Mouse (Mus musculus): ENCODE results near the gene Vps16. TPM values are rescaled to one million over a fixed set of nuclear protein-coding genes. Genes with fewer than 3 reads are reported as not detected.

Vps16 gene
- polyA plus RNA-seq, 1 experiment from 2014 or later, result 64.6 TPM

GRCm38 (mm10) chr2:130432157-130432556 is 8.0 kb downstream of the Vps16 start:
- no peak overlapping the region for H3K9ac ChIP-seq (ENCODE audit: low read depth, low read length)
- no peak for ATAC-seq (replicated peaks; ENCODE audit: low FRiP score, low read depth)
- no peak for TF ChIP-seq CTCF (IDR thresholded peaks at IDR 0.05; ENCODE audit: low read depth)
- H3K4me3 ChIP-seq (replicated peaks; ENCODE audit: low read depth, low read length), result no peak overlapping the region
- no peaks in the 10 kb centered on the region for H3K9me3 ChIP-seq (replicated peaks; ENCODE audit: low read length)
- WGBS, result 76% methylated on average over 3 of the region's 3 CpGs
- H3K36me3 ChIP-seq (ENCODE audit: insufficient read depth, low read length), result no peaks in the 10 kb centered on the region
- H3K27me3 ChIP-seq (ENCODE audit: insufficient read depth, low read length), result no peaks in the 10 kb centered on the region
- no peak overlapping the region for H3K4me2 ChIP-seq (ENCODE audit: low read length)
- DNase-seq (ENCODE audit: low spot score), result no peak
- no peak overlapping the region for H3K27ac ChIP-seq
- H3K4me1 ChIP-seq (replicated peaks; ENCODE audit: insufficient read depth, low read length), result no peaks in the 10 kb centered on the region

GRCm38 (mm10) chr2:130433152-130433551 is 9.0 kb downstream of the Vps16 start:
- H3K27ac ChIP-seq, result no peak overlapping the region
- H3K4me3 ChIP-seq (replicated peaks; ENCODE audit: low read depth, low read length), result no peak overlapping the region
- 19% methylated on average over 4 of the region's 4 CpGs for WGBS
- H3K9ac ChIP-seq (ENCODE audit: low read depth, low read length), result no peak overlapping the region
- DNase-seq (ENCODE audit: low spot score), result peak; percentile 72
- H3K27me3 ChIP-seq (ENCODE audit: insufficient read depth, low read length), result no peaks in the 10 kb centered on the region
- TF ChIP-seq CTCF (IDR thresholded peaks at IDR 0.05; ENCODE audit: low read depth), result peak; percentile 74
- ATAC-seq (replicated peaks; ENCODE audit: low FRiP score, low read depth), result no peak
- H3K4me1 ChIP-seq (replicated peaks; ENCODE audit: insufficient read depth, low read length), result no peaks in the 10 kb centered on the region
- H3K4me2 ChIP-seq (ENCODE audit: low read length), result no peak overlapping the region
- no peaks in the 10 kb centered on the region for H3K9me3 ChIP-seq (replicated peaks; ENCODE audit: low read length)
- peaks cover 6% of the 10 kb centered on the region; the same call in 1 of the 2 replicates for H3K36me3 ChIP-seq (ENCODE audit: insufficient read depth, low read length)

- no peak overlapping the region for H3K9ac ChIP-seq (ENCODE audit: low read depth, low read length)
- H3K4me2 ChIP-seq (ENCODE audit: low read length), result no peak overlapping the region
- no peak overlapping the region for H3K27ac ChIP-seq
- no peak for TF ChIP-seq CTCF (IDR thresholded peaks at IDR 0.05; ENCODE audit: low read depth)
- no peaks in the 10 kb centered on the region for H3K9me3 ChIP-seq (replicated peaks; ENCODE audit: low read length)
- 100% methylated on average over 1 of the region's 1 CpGs for WGBS
- DNase-seq (ENCODE audit: low spot score) (no peak), ATAC-seq (replicated peaks; ENCODE audit: low FRiP score, low read depth) (no peak)
- H3K27me3 ChIP-seq (ENCODE audit: insufficient read depth, low read length), result no peaks in the 10 kb centered on the region
- H3K4me3 ChIP-seq (replicated peaks; ENCODE audit: low read depth, low read length), result no peak overlapping the region
- H3K36me3 ChIP-seq (ENCODE audit: insufficient read depth, low read length), result peaks cover 38% of the 10 kb centered on the region
- H3K4me1 ChIP-seq (replicated peaks; ENCODE audit: insufficient read depth, low read length), result no peaks in the 10 kb centered on the region
These were observed 12.6 kb downstream of the Vps16 start for GRCm38 (mm10) chr2:130436769-130437168.

GRCm38 (mm10) chr2:130438861-130439260 is 14.7 kb downstream of the Vps16 start:
- no peak for DNase-seq (ENCODE audit: low spot score)

GRCm38 (mm10) chr2:130439840-130440480 is 15.8 kb downstream of the Vps16 start:
- DNase-seq (ENCODE audit: low spot score), result no peak
- no peak overlapping the region for H3K9ac ChIP-seq (ENCODE audit: low read depth, low read length)
- peaks cover 47% of the 10 kb centered on the region for H3K36me3 ChIP-seq (ENCODE audit: insufficient read depth, low read length)
- H3K4me3 ChIP-seq (replicated peaks; ENCODE audit: low read depth, low read length), result no peak overlapping the region
- no peaks in the 10 kb centered on the region for H3K9me3 ChIP-seq (replicated peaks; ENCODE audit: low read length)
- WGBS, result 90% methylated on average over 4 of the region's 4 CpGs
- TF ChIP-seq CTCF (IDR thresholded peaks at IDR 0.05; ENCODE audit: low read depth), result no peak
- H3K4me1 ChIP-seq (replicated peaks; ENCODE audit: insufficient read depth, low read length), result no peaks in the 10 kb centered on the region
- ATAC-seq (replicated peaks; ENCODE audit: low FRiP score, low read depth), result no peak
- H3K27ac ChIP-seq, result no peak overlapping the region
- no peak overlapping the region for H3K4me2 ChIP-seq (ENCODE audit: low read length)
- H3K27me3 ChIP-seq (ENCODE audit: insufficient read depth, low read length), result no peaks in the 10 kb centered on the region

More at GRCm38 (mm10) chr2:130438861-130439260, 14.7 kb downstream of the Vps16 start:
- Histone ChIP-seq H3K36me3 (ENCODE audit: insufficient read depth, low read length) (peaks cover 47% of the 10 kb centered on the region), H3K27ac (no peak overlapping the region), H3K27me3 (ENCODE audit: insufficient read depth, low read length) (no peaks in the 10 kb centered on the region), H3K4me2 (ENCODE audit: low read length) (no peak overlapping the region), H3K4me3 (replicated peaks; ENCODE audit: low read depth, low read length) (no peak overlapping the region), H3K9ac (ENCODE audit: low read depth, low read length) (no peak overlapping the region), H3K9me3 (replicated peaks; ENCODE audit: low read length) (no peaks in the 10 kb centered on the region), H3K4me1 (replicated peaks; ENCODE audit: insufficient read depth, low read length) (no peaks in the 10 kb centered on the region)
- ATAC-seq (replicated peaks; ENCODE audit: low FRiP score, low read depth), result no peak
- 83% methylated on average over 3 of the region's 3 CpGs for WGBS
- TF ChIP-seq CTCF (IDR thresholded peaks at IDR 0.05; ENCODE audit: low read depth), result no peak

- no peak for ATAC-seq (replicated peaks; ENCODE audit: low FRiP score, low read depth)
- Histone ChIP-seq H3K4me3 (replicated peaks; ENCODE audit: low read depth, low read length) (no peak overlapping the region), H3K9me3 (replicated peaks; ENCODE audit: low read length) (no peaks in the 10 kb centered on the region), H3K4me1 (replicated peaks; ENCODE audit: insufficient read depth, low read length) (no peaks in the 10 kb centered on the region), H3K4me2 (ENCODE audit: low read length) (no peak overlapping the region), H3K27ac (no peak overlapping the region), H3K9ac (ENCODE audit: low read depth, low read length) (no peak overlapping the region), H3K27me3 (ENCODE audit: insufficient read depth, low read length) (no peaks in the 10 kb centered on the region), H3K36me3 (ENCODE audit: insufficient read depth, low read length) (peaks cover 47% of the 10 kb centered on the region)
- WGBS, result 87% methylated on average over 10 of the region's 10 CpGs
- TF ChIP-seq CTCF (IDR thresholded peaks at IDR 0.05; ENCODE audit: low read depth), result no peak
- DNase-seq (ENCODE audit: low spot score), result no peak
These were observed 18.0 kb downstream of the Vps16 start for GRCm38 (mm10) chr2:130442162-130442561.

GRCm38 (mm10) chr2:130448449-130448848 is 24.3 kb downstream of the Vps16 start:
- Histone ChIP-seq H3K4me3 (replicated peaks; ENCODE audit: low read depth, low read length) (no peak overlapping the region), H3K4me1 (replicated peaks; ENCODE audit: insufficient read depth, low read length) (peaks cover 8% of the 10 kb centered on the region; the same call in 1 of the 2 replicates), H3K27me3 (ENCODE audit: insufficient read depth, low read length) (no peaks in the 10 kb centered on the region), H3K27ac (no peak overlapping the region), H3K9ac (ENCODE audit: low read depth, low read length) (no peak overlapping the region), H3K36me3 (ENCODE audit: insufficient read depth, low read length) (peaks cover under 1% of the 10 kb centered on the region; the same call in 1 of the 2 replicates), H3K4me2 (ENCODE audit: low read length) (no peak overlapping the region), H3K9me3 (replicated peaks; ENCODE audit: low read length) (no peaks in the 10 kb centered on the region)
- TF ChIP-seq CTCF (IDR thresholded peaks at IDR 0.05; ENCODE audit: low read depth), result peak; percentile 28; the same call in 1 of the 2 replicates
- peak; percentile 15 for DNase-seq (ENCODE audit: low spot score)
- no peak for ATAC-seq (replicated peaks; ENCODE audit: low FRiP score, low read depth)

Data from kidney, postnatal 0 days (tissue).